Mouse (Mus musculus): ENCODE measurements around the gene Wdr89. TPM values are rescaled to one million over a fixed set of nuclear protein-coding genes. Genes with fewer than 3 reads are reported as not detected.

Wdr89 gene
- polyA plus RNA-seq, 1 experiment, result 13.7 TPM

GRCm38 (mm10) chr12:75670611-75671010 lies 1.3 kb upstream of the Wdr89 start:
- Histone ChIP-seq H3K27ac (ENCODE audit: insufficient read depth, low read depth, low read length) (peak overlapping the region; percentile 93), H3K4me3 (ENCODE audit: insufficient read depth, low read length) (peak overlapping the region; percentile 74), H3K4me1 (ENCODE audit: control insufficient read depth, insufficient read depth, low read length) (peaks cover 37% of the 10 kb centered on the region)
- TF ChIP-seq POLR2A (IDR thresholded peaks at IDR 0.05; ENCODE audit: borderline replicate concordance, low read depth, low read length), result no peak
- no peak for TF ChIP-seq CTCF (IDR thresholded peaks at IDR 0.05; ENCODE audit: low read depth, low read length)

GRCm38 (mm10) chr12:75668916-75669257 lies 450 bp downstream of the Wdr89 start:
- peaks cover 37% of the 10 kb centered on the region for H3K4me1 ChIP-seq (ENCODE audit: control insufficient read depth, insufficient read depth, low read length)
- no peak for TF ChIP-seq CTCF (IDR thresholded peaks at IDR 0.05; ENCODE audit: low read depth, low read length)
- TF ChIP-seq POLR2A (IDR thresholded peaks at IDR 0.05; ENCODE audit: borderline replicate concordance, low read depth, low read length), result no peak
- peak overlapping the region; percentile 57 for H3K27ac ChIP-seq (ENCODE audit: insufficient read depth, low read depth, low read length)
- peak overlapping the region; percentile 65 for H3K4me3 ChIP-seq (ENCODE audit: insufficient read depth, low read length)

DNA sequence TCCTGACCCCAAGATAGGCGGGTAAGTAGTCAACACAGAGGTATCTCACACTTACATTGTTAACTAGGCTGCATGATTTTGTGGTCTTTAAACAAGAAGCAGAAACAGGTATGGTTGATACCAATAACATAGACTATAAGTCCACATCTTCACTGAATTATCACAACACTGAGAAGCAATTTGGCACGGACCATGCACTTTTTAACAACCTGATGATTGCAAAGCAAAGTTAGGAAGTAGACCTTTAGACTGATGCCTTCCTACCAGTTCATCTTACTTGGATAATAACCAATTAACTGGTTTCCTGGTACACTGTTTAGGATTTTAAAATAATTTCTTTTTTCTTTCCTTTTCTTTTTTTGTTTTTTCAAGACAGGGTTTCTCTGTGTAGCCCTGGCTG lies 1.1 kb downstream of the Wdr89 start:
- Histone ChIP-seq H3K4me3 (ENCODE audit: insufficient read depth, low read length) (peak overlapping the region; percentile 65), H3K4me1 (ENCODE audit: control insufficient read depth, insufficient read depth, low read length) (peaks cover 37% of the 10 kb centered on the region), H3K27ac (ENCODE audit: insufficient read depth, low read depth, low read length) (no peak overlapping the region)
- TF ChIP-seq POLR2A (IDR thresholded peaks at IDR 0.05; ENCODE audit: borderline replicate concordance, low read depth, low read length), result no peak
- no peak for TF ChIP-seq CTCF (IDR thresholded peaks at IDR 0.05; ENCODE audit: low read depth, low read length)

GRCm38 (mm10) chr12:75666939-75667338 lies 2.4 kb downstream of the Wdr89 start:
- Histone ChIP-seq H3K27ac (ENCODE audit: insufficient read depth, low read depth, low read length) (no peak overlapping the region), H3K4me1 (ENCODE audit: control insufficient read depth, insufficient read depth, low read length) (peaks cover 30% of the 10 kb centered on the region), H3K4me3 (ENCODE audit: insufficient read depth, low read length) (no peak overlapping the region)
- TF ChIP-seq CTCF (IDR thresholded peaks at IDR 0.05; ENCODE audit: low read depth, low read length), result no peak
- no peak for TF ChIP-seq POLR2A (IDR thresholded peaks at IDR 0.05; ENCODE audit: borderline replicate concordance, low read depth, low read length)

DNA sequence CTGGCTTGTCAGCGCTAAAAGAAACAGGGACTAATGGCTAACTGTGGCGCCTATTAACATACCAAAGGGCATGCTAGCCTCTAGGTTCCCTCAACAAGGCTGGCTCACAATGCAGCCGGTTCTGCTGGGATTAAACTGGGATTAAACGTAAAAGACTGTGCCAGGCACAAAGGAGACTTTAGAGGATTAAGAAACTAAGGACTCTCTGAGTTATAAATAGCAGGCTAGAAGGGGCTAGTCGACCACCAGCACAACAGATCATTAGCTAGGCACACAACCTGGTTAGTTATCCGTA lies 4.9 kb downstream of the Wdr89 start:
- TF ChIP-seq CTCF (IDR thresholded peaks at IDR 0.05; ENCODE audit: low read depth, low read length), result no peak
- no peak for TF ChIP-seq POLR2A (IDR thresholded peaks at IDR 0.05; ENCODE audit: borderline replicate concordance, low read depth, low read length)
- peaks cover 28% of the 10 kb centered on the region for H3K4me1 ChIP-seq (ENCODE audit: control insufficient read depth, insufficient read depth, low read length)

DNA sequence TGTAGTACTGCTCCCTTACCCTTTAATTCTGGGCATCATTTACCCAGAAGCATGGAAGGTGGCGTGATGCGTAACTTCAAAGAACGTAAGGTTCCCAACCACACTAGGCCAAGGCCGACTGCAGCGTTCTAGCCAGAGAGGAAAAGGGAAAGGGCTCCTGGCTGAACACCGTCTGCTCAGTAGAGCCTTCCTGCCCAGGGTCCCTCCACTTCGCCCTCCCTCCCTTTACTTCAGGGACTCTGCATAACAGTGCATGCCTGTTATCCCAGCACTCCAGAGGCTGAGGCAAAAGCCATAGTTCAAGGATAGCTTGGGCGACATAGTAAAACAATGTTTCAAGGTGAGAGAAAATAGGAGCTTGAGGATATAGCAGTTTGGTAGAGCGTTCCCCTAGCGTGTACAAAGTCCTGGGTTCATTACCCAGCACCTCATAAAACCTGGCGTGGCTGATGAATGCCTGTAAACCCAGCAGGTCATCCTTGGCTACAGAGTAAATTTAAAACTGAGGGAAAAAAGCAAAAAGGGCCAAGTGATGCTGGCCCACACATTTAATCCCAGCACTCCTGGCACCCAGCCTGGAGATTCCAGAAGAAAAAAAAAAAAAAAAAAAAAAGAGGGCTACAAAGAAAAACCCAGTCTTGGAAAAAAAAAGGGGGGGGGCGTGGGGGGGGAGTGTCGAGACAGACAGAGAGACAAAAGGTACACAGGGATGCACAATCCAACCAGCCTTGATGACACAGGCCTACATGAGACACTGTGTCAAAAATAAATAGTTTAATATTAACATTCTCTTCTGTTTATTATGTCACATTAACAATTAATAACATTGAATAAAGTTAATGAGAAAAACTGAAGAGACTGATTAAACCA lies 5.5 kb downstream of the Wdr89 start:
- TF ChIP-seq CTCF (IDR thresholded peaks at IDR 0.05; ENCODE audit: low read depth, low read length) (no peak), POLR2A (IDR thresholded peaks at IDR 0.05; ENCODE audit: borderline replicate concordance, low read depth, low read length) (no peak)
- no peak overlapping the region for H3K4me3 ChIP-seq (ENCODE audit: insufficient read depth, low read length)
- H3K27ac ChIP-seq (ENCODE audit: insufficient read depth, low read depth, low read length), result no peak overlapping the region
- peaks cover 30% of the 10 kb centered on the region for H3K4me1 ChIP-seq (ENCODE audit: control insufficient read depth, insufficient read depth, low read length)

More for the DNA sequence above, 4.9 kb downstream of the Wdr89 start:
- H3K4me3 ChIP-seq (ENCODE audit: insufficient read depth, low read length), result no peak overlapping the region
- H3K27ac ChIP-seq (ENCODE audit: insufficient read depth, low read depth, low read length), result no peak overlapping the region

GRCm38 (mm10) chr12:75662376-75662775 lies 7.0 kb downstream of the Wdr89 start:
- TF ChIP-seq POLR2A (IDR thresholded peaks at IDR 0.05; ENCODE audit: borderline replicate concordance, low read depth, low read length), result no peak
- TF ChIP-seq CTCF (IDR thresholded peaks at IDR 0.05; ENCODE audit: low read depth, low read length), result no peak
- no peak overlapping the region for H3K4me3 ChIP-seq (ENCODE audit: insufficient read depth, low read length)
- peaks cover 27% of the 10 kb centered on the region for H3K4me1 ChIP-seq (ENCODE audit: control insufficient read depth, insufficient read depth, low read length)
- no peak overlapping the region for H3K27ac ChIP-seq (ENCODE audit: insufficient read depth, low read depth, low read length)

- TF ChIP-seq POLR2A (IDR thresholded peaks at IDR 0.05; ENCODE audit: borderline replicate concordance, low read depth, low read length), result no peak
- TF ChIP-seq CTCF (IDR thresholded peaks at IDR 0.05; ENCODE audit: low read depth, low read length), result no peak
- H3K4me3 ChIP-seq (ENCODE audit: insufficient read depth, low read length), result no peak overlapping the region
- peaks cover 24% of the 10 kb centered on the region for H3K4me1 ChIP-seq (ENCODE audit: control insufficient read depth, insufficient read depth, low read length)
- peak overlapping the region; percentile 65 for H3K27ac ChIP-seq (ENCODE audit: insufficient read depth, low read depth, low read length)
These were observed 10.9 kb downstream of the Wdr89 start for GRCm38 (mm10) chr12:75658403-75658802.

DNA sequence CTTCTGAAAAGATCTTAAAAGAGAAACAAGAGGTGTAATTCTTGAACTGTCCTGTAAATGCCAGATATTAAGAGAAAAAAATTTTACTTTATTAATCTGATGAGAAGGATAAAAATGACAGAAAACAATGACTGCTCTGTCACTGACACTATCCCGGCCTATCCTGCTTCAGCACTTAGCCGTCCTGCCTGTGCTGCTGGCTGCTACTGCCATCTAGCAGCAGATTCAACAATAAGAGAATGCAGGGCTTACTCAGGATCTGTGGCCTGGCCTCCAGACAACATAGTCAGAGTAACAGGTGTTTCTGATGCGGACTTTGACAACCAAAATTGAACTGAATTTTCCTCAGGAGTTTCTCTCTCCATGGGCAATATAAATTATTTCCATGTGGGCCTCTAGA lies 12.8 kb downstream of the Wdr89 start:
- Histone ChIP-seq H3K4me3 (ENCODE audit: insufficient read depth, low read length) (no peak overlapping the region), H3K27ac (ENCODE audit: insufficient read depth, low read depth, low read length) (no peak overlapping the region), H3K4me1 (ENCODE audit: control insufficient read depth, insufficient read depth, low read length) (peaks cover 24% of the 10 kb centered on the region)
- TF ChIP-seq CTCF (IDR thresholded peaks at IDR 0.05; ENCODE audit: low read depth, low read length), result 0 out of 2 replicates have a peak, but pooled peaks have one; percentile 17
- TF ChIP-seq POLR2A (IDR thresholded peaks at IDR 0.05; ENCODE audit: borderline replicate concordance, low read depth, low read length), result no peak

GRCm38 (mm10) chr12:75654247-75654801 lies 15.0 kb downstream of the Wdr89 start:
- Histone ChIP-seq H3K27ac (ENCODE audit: insufficient read depth, low read depth, low read length) (no peak overlapping the region), H3K4me3 (ENCODE audit: insufficient read depth, low read length) (no peak overlapping the region), H3K4me1 (ENCODE audit: control insufficient read depth, insufficient read depth, low read length) (peaks cover 13% of the 10 kb centered on the region)
- no peak for TF ChIP-seq POLR2A (IDR thresholded peaks at IDR 0.05; ENCODE audit: borderline replicate concordance, low read depth, low read length)
- no peak for TF ChIP-seq CTCF (IDR thresholded peaks at IDR 0.05; ENCODE audit: low read depth, low read length)
